14 mouse cellular contexts compared by ENCODE assay signal in the genomic region with DNA sequence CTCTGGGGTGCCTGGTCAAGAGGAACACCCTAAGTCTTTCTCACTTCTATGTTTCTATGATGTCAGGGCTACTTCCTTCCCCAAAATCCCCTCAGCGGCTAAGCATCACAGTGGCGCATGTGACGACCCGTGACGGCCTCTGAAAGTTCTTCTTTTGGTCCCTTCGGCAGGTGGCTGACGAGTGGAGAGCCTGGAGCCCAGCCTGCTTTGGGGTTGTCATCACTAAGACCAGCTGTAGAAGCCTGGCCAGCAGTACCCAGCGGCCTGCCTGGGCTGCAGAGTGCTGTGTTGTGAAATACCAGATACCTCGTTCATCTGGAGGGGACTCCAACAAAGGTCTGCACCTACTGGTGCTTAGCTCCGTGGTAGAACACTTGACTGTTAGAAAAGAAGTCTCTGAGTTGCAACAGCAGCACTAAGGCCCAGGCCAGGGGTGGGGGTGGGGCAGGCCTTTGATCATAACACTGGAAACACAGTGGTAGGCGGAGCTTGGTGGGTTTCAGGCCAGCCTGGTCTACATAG. TPM values are rescaled to one million over a fixed set of nuclear protein-coding genes. Genes with fewer than 3 reads are reported as not detected.
DNase-seq lines count a peak whose midpoint lies in the region; TF ChIP-seq lines count a peak whose summit lies in the region.
"Had no signal": no experiment of that assay in that cellular context is flagged by ENCODE, and none has a peak within 500 bp of the region (broad histone marks: within the 10 kb centered on the region; RNA-seq: fewer than 3 reads in every experiment).

No protein-coding gene starts in this region.

- H3K27ac ChIP-seq in bone marrow macrophage, adult 2 months (ENCODE audit: insufficient read depth, low read depth, low read length), result peak overlapping the region; percentile 84
- peak overlapping the region; percentile 78 for H3K27ac ChIP-seq in macrophage
- H3K27ac ChIP-seq: embryonic facial prominence, embryonic 15.5 days; midbrain, embryonic 13.5 days had no signal

- no peak for TF ChIP-seq CTCF in bone marrow macrophage, adult 2 months (IDR thresholded peaks at IDR 0.05; ENCODE audit: low read depth, low read length)

- WGBS in macrophage (ENCODE audit: missing documents), result 10% methylated on average over 11 of the region's 11 CpGs

- H3K4me3 ChIP-seq in bone marrow macrophage, adult 2 months (ENCODE audit: insufficient read depth, low read length), result 0 out of 2 replicates have a peak overlapping the region, but pooled peaks have one; percentile 10
- no peak overlapping the region for H3K4me3 ChIP-seq in macrophage (ENCODE audit: inconsistent target)
- H3K4me3 ChIP-seq: embryonic facial prominence, embryonic 15.5 days; midbrain, embryonic 13.5 days had no signal

- no peaks in the 10 kb centered on the region for H3K36me3 ChIP-seq in macrophage (ENCODE audit: inconsistent target)
- H3K36me3 ChIP-seq: embryonic facial prominence, embryonic 15.5 days; G1E; midbrain, embryonic 13.5 days had no signal

- TF ChIP-seq POLR2A in bone marrow macrophage, adult 2 months (IDR thresholded peaks at IDR 0.05; ENCODE audit: borderline replicate concordance, low read depth, low read length), result no peak

- peak; percentile 70 for DNase-seq in layer of hippocampus, adult 9-11 months
- DNase-seq in layer of hippocampus, postnatal 25 days (ENCODE audit: extremely low spot score in 1 of 2, low spot score in 1 of 2), result no peak
- DNase-seq in spleen, postnatal 36 days (ENCODE audit: low spot score in 2 of 2), result peak; percentile 93
- DNase-seq in urinary bladder, postnatal 10 days (ENCODE audit: low spot score), result no peak
- no peak for DNase-seq in right cerebral cortex, postnatal 36 days (ENCODE audit: low spot score in 2 of 2)
- no peak for DNase-seq in embryo, embryonic 10.5 days (ENCODE audit: low spot score)
- DNase-seq: adrenal gland, adult 8-10 months; cerebellum, adult 8-10 months; kidney, adult 8-10 months had no signal

- H3K4me1 ChIP-seq in bone marrow macrophage, adult 2 months (ENCODE audit: control insufficient read depth, insufficient read depth, low read length), result peaks cover 48% of the 10 kb centered on the region
- H3K4me1 ChIP-seq: embryonic facial prominence, embryonic 15.5 days had no signal

- no peaks in the 10 kb centered on the region for H3K79me2 ChIP-seq in macrophage (ENCODE audit: inconsistent target)

RNA-seq across cellular contexts. Expression of a gene that starts 19.2 kb away (rescaled TPM):
- 1 to 10 TPM; 7.1 to 7.2 TPM for total RNA-seq in layer of hippocampus, postnatal 25 days (2021)
- polyA plus RNA-seq in bone marrow macrophage, adult 2 months (2012; ENCODE audit: insufficient read depth, insufficient read length, missing spikeins), result 43.3 and 44.5 TPM in 2 replicates
- 1,000 to 10,000 TPM in 3 of 26 experiments, 100 to 1,000 TPM in 15, 10 to 100 TPM in 8; 14.6 to 1,708 (median 282) TPM for total RNA-seq in macrophage (2018; cell fraction: chromatin; rRNA removed)
- 1,000 to 10,000 TPM in 4 of 26 experiments, 100 to 1,000 TPM in 17, 10 to 100 TPM in 5; 28.5 to 1,686 (median 284) TPM for total RNA-seq in macrophage (2018; cell fraction: cytosol; rRNA removed)
- 1,000 to 10,000 TPM in 8 of 26 experiments, 100 to 1,000 TPM in 13, 10 to 100 TPM in 5; 23.7 to 2,349 (median 542) TPM for total RNA-seq in macrophage (2018; cell fraction: nucleus; rRNA removed)
- 31.7 to 178 TPM (median 91.1 TPM) in 3 replicates for polyA plus RNA-seq in macrophage (2018)
- polyA plus RNA-seq: G1E had no signal

Comparison
In these comparisons a context has a peak if more than half of its experiments do, and no peak if none do; other contexts are left out.
1. DNase-seq: peak in layer of hippocampus, adult 9-11 months (single experiment) and spleen, postnatal 36 days (2 of 2); none in layer of hippocampus, postnatal 25 days (0 of 2), urinary bladder, postnatal 10 days (single experiment), right cerebral cortex, postnatal 36 days (0 of 2) and embryo, embryonic 10.5 days (single experiment).